Mouse (Mus musculus) kidney, adult 10 weeks (tissue): ENCODE results near the gene Vmn1r191. TPM values are rescaled to one million over a fixed set of nuclear protein-coding genes. Genes with fewer than 3 reads are reported as not detected.

ENCODE experiments used
- polyA plus RNA-seq: library from polyadenylated mRNA; stranded (reverse); fragments of 350-450 nt; fragmentation: Illumina TruSeq; extraction: RNeasy Lipid Tissue Mini Kit (QIAGEN cat#74804); gene quantifications from one replicate; pipeline ENCODE4 v1.2.3, GENCODE M21; 2014; ENCODE audit warnings: low read depth, low replicate concordance

Vmn1r191 gene
- polyA plus RNA-seq = not detected

DNA sequence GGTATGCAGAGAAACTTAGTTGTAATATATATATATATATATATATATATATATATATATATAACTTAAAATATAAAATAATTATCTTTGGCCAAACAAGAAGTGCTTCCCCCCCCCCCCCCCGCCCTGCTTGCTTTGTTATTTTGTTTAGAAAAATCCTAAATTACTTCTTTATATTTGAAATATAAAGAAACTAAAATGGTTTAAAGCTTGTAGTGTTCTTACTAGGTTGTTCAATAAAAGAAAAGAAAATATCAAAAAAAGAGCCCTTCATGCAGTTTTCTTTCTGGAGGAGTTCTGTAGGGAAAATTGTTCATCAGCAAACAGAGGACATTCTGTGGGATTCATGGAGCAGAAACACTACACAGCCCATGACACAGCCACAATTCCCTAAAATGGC is at the start of gene Vmn1r191:
TSS of gene Vmn1r191 (minus strand) at position 101 of the 400 bp plus-strand sequence.

DNA sequence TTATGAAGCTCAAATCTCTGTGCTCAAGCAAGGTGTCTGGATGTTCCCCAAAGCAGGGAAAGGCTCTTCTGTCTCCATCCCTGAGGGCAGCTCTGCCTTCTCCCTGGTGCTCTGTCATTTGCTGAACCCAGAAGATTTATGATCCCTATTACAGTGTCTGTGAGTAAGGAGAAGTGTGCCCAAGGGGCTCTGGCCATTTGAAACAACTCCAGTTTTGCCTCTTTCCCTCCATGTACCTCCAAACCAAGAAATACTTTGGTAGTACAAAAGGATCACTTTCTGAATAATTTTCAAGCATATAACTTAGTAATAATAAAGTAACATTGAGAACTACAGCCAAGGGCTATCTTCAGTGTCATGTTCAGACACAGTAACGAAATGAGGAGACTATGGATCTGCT is 39.3 kb upstream of the Vmn1r191 start, which contains the start of gene Vmn1r193:
TSS of gene Vmn1r193 (minus strand) at position 101 of the 400 bp plus-strand sequence.

DNA sequence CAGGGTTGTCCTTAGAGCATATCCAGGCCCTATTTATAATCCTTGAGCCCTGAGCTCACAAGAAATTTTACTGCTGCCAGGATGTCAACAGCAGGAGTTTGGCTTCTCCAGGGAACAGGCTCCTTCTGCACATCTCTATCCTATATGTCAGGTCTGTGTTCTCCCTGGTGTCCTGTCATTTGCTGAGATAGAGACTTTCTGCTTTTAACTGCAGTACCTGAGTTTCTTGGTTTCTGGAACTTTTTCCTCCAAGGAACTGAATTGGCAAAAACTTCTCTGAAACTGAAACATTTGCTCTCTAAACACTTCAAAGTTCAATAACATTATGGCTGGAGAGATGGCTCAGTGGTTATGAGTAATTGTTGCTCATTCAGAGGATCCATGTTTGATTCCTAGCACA is 7.3 kb upstream of the Vmn1r191 start, which contains the start of gene Vmn1r192:
TSS of gene Vmn1r192 (minus strand) at position 101 of the 400 bp plus-strand sequence.

Other genes starting within 250 kb of the Vmn1r191 start
- gene Zfp184, start 238.9 kb downstream of the Vmn1r191 start, polyA plus RNA-seq = 2.7 TPM
- gene Pom121l2, start 202.8 kb downstream of the Vmn1r191 start, polyA plus RNA-seq = not detected
- gene Prss16, start 174.2 kb downstream of the Vmn1r191 start, polyA plus RNA-seq = not detected
- gene Hist1h2ah, start 148.4 kb downstream of the Vmn1r191 start, polyA plus RNA-seq = not detected
- not detected for gene Hist1h2bk, start 148.1 kb downstream of the Vmn1r191 start, polyA plus RNA-seq
- gene Hist1h4i, start 142.6 kb downstream of the Vmn1r191 start, polyA plus RNA-seq = 3.4 TPM
- gene Hist1h2ag, start 141.0 kb downstream of the Vmn1r191 start, polyA plus RNA-seq = not detected
- gene Hist1h2bj, start 140.8 kb downstream of the Vmn1r191 start, polyA plus RNA-seq = not detected
- not detected for gene Vmn1r188, start 99.5 kb downstream of the Vmn1r191 start, polyA plus RNA-seq
- not detected for gene Vmn1r189, start 78.1 kb downstream of the Vmn1r191 start, polyA plus RNA-seq
- gene Vmn1r192, start 7.2 kb upstream of the Vmn1r191 start, polyA plus RNA-seq = not detected
- gene Vmn1r193, start 39.2 kb upstream of the Vmn1r191 start, polyA plus RNA-seq = not detected
- not detected for gene Vmn1r194, start 60.2 kb upstream of the Vmn1r191 start, polyA plus RNA-seq
- not detected for gene Vmn1r195, start 86.6 kb upstream of the Vmn1r191 start, polyA plus RNA-seq
- not detected for gene Vmn1r196, start 106.0 kb upstream of the Vmn1r191 start, polyA plus RNA-seq
- gene Vmn1r197, start 140.6 kb upstream of the Vmn1r191 start, polyA plus RNA-seq = not detected
- not detected for gene Vmn1r198, start 166.4 kb upstream of the Vmn1r191 start, polyA plus RNA-seq
- gene Vmn1r199, start 195.8 kb upstream of the Vmn1r191 start, polyA plus RNA-seq = not detected
- not detected for gene Vmn1r200, start 206.4 kb upstream of the Vmn1r191 start, polyA plus RNA-seq